Mouse (Mus musculus) layer of hippocampus, postnatal 14 days (tissue): ENCODE data around the gene Trem1. TPM values are rescaled to one million over a fixed set of nuclear protein-coding genes. Genes with fewer than 3 reads are reported as not detected.

Experiments
- DNase-seq, 2 experiments: peaks; one replicate each; pipeline ENCODE4 v3.0.0; 2021 to 2022; ENCODE audit warnings: low spot score in 2 of 2, mixed read lengths in 1 of 2
- long read RNA-seq, 2 experiments: library from polyadenylated mRNA; stranded (forward); transcript quantifications; one replicate each; pipeline ENCODE4 v2.0.0; 2021
- total RNA-seq, 2 experiments: library from RNA; stranded (reverse); gene quantifications; 2 replicates each; pipeline ENCODE4 v1.2.3; 2021

The Trem1 gene
- total RNA-seq, result not detected
- long read RNA-seq, experiment 1, result 0 reads
- long read RNA-seq, experiment 2, result 0 reads

DNA sequence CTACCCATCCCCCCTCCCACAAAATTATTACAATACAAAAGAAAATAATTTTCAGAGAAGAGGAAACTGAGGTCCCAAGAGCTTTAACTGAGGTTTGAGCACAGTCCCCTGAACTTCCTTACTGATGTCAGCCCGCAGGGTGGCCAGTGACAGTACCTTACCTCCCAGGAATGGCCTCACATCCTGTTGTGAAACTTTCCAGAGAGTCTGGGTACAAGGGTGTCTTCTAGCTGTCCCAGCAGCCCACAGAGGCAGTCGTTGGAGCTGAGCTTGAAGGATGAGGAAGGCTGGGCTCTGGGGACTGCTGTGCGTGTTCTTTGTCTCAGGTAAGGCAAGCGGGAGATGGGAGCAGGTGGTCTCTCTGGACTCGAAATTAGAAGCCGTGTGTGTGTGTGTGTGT lies at the start of gene Trem1:
Trem1 (plus strand) TSS at position 251 of the 400 bp plus-strand sequence.
- no peak for DNase-seq

DNA sequence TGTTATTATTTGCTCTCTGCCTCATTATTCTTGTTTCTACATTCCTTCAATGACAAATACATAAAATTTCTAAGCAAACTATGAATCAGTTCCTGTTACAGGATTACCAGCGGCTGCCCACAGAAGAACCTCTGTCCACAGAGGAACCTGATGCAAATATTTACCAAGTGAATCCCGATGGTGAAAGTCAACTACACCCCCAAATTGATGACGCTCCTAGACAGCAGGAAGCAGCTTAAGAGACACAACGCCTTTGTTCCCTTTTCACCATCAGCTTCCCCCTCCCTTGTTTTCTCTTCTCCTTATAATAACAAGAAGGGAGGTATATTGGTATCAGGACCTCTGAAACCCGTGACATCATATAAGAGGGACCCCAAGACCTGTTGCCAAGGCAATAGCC lies 47.3 kb upstream of the Trem1 start:
- no peak for DNase-seq

DNA sequence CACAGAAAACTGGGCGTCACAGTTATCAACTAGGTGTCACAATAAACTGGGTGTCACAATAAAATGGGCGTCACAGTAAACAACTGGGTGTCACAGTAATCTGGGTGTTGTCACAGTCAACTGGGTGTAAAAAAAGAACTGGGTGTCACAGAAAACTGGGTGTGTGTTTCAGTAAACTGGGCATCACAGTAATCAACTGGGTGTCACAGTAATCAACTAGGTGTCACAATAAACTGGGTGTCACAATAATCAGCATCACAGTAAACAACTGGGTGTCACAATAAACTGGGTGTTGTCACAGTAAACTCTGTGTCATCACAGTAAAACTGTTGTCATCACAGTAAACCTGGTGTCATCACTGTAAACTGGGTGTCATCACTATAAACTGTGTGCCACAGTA lies 40.2 kb upstream of the Trem1 start:
- DNase-seq, result no peak

DNA sequence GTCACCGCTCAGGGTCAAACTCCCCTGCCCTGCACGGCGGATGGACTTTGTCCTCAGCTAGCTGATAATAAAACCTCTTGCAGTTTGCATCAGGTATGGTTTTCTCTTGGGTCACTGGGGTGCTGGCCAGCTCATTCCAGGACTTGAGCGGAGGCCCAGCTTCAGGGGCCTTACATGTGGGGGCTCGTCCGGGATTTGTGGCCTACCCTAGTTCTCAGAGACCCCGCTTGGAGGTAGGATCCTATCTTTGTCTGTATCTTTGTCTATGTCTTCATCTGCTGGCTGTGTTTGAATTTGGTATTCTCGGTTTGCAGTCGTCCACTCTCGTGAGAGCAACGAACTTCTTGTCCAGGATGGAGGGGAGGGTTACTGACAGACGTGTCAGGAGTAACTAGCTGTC lies 29.5 kb upstream of the Trem1 start:
- DNase-seq, result no peak

DNA sequence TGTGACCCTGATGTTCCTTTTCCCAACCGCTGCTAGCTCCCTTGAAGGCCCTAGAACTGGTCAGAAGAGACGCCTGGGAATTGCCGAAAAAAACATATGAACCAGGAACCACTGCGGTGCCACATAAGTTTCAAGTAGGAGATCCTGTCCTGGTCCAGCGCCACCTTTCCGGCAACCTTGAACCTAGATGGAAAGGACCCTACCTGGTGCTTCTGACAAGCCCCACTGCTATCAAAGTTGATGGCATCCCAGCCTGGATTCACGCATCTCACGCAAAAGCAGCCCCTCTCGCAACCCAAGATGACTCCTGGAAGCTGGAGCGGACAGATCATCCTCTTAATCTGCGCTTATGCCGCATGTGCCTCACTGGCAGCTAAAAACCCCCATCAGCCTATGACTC lies 20.0 kb upstream of the Trem1 start:
- DNase-seq, result no peak

DNA sequence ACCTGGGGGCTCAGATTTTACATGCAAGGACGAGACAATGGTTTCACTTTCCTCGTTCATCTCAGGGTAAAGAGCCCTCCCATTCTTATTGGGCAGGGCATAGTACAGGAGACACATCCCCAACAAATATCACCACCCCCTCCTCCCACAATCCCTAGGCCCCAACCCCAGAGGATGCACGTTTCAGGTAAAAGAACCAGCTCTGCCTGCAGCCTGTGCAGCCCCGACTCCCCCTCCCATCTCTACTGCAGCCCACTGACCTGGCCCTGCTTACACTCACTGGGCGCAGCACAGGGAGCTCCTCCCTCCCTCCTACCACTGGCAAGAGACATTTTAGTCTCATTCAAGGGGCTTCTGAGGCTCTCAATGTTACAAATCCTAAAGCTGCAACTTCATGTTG lies 19.1 kb upstream of the Trem1 start:
- no peak for DNase-seq

DNA sequence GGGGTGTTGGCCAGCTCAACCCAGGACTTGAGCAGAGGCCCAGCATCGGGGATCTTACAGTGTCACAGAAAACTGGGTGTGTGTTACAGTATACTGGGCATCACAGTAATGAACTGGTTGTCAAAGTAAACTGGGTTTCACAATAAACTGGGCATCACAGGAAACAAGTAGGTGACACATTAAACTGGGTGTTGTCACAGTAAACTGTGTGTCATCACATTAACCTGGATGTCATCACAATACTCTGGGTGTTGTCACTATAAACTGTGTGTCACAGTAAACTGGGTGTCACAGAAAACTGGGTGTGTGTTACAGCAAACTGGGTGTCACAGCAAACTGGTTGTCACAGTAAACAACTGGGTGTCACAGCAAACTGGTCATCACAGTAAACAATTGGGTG lies 17.1 kb upstream of the Trem1 start:
- DNase-seq, result no peak

DNA sequence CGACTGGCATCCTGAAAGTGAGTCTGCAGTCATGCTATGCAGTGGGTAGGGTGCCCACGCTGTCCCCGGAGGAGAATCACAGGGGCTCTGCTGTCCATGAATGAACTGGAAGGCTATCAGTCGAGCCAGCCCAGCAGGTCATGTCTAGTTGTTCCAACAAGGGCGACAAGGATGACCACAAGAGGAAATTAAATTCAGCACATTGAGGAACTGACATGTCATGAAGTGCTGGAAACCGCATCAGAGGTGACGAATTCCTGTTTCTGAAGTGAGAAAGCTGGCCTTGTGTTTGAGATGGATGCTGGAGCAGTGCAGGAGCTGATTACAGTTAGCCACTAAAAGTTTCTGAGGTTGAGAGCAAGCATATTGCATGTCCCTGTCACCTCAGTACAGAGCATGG lies 1.9 kb upstream of the Trem1 start:
- no peak for DNase-seq

DNA sequence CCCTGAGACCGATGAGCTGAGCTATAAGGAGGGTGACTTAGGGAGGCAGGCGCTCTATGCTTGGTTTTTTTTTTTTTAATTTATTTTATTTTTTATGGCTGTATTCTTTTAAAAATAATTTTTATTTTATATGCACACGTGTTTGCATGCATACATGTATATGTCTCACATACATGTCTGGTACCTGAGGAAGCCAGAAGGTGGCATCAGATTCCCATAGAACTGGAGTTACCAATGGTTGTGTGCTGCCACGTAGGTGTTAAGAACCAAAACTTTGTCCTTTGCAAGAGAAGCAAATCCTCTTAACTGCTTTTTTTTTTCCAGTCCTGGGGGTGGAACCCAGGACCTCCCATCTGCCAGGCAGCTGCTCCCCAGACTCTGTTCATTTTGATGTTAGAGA lies 1.2 kb downstream of the Trem1 start:
- DNase-seq, result no peak

DNA sequence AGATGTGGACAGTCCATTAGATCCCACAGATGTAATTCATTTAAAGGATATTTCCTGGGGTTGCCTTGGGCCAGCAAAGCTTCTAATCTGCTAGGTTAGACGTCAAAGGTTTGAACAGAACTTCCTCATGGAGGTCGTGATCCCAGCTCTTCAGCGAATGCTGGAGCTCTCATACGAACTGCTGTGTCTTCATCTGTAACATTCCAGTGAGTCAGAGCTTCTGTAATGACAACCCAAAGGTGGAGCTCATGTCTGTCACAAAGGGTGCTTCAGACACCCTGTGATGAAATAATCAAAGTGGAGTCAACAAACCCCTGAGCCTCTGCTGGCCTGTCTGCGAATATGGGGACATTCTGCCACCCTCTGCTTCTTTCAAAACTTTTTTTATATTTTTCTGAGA lies 2.0 kb downstream of the Trem1 start:
- DNase-seq, result no peak

DNA sequence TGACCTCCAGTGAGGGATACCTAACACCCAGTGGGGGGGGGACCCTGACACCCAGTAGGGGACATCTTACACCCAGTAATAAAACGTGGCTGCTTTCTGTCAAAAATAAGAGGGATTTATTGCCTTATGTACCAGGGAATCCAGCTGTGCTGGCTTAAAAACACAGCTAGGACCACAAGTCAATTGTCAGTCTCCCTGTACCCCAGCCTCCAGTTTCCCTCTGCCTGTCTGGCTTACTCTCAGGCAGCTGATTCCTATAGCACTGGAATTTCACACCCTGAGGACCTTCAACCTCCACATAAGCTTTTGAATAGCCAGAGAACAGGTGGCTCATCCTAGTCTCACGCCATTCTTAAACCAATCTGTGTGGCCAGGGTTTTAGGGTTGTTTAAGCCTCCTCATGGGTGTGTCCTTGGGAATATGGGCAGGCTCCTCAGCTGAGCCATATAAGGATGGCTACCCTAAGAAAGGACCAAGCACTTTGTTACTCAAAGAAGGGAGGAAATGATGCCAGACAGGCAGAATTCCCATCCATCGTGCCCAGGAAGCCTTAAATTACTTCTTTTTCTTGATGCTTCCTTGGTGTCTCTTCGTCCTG lies 3.3 kb downstream of the Trem1 start:
- DNase-seq, result no peak

DNA sequence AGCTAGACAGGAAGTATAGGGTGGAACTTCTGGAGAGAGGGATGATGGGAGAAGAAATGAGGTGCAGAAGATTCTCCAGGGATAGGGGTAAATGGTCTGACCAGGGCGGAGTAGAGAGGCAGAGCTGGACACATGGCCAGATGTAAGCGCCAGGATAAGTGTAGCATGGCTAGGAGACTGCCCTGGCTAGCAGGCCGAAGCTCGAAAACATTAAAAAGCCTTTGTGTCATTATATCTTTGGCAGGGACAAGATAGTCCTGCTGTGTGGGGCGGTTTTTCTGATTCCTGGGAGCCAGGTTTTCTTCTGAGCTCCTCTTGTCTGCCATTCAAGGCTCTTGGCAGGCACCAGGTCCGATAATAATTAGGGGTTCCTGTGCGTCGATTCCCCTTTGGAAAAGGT lies 5.1 kb downstream of the Trem1 start:
- no peak for DNase-seq

DNA sequence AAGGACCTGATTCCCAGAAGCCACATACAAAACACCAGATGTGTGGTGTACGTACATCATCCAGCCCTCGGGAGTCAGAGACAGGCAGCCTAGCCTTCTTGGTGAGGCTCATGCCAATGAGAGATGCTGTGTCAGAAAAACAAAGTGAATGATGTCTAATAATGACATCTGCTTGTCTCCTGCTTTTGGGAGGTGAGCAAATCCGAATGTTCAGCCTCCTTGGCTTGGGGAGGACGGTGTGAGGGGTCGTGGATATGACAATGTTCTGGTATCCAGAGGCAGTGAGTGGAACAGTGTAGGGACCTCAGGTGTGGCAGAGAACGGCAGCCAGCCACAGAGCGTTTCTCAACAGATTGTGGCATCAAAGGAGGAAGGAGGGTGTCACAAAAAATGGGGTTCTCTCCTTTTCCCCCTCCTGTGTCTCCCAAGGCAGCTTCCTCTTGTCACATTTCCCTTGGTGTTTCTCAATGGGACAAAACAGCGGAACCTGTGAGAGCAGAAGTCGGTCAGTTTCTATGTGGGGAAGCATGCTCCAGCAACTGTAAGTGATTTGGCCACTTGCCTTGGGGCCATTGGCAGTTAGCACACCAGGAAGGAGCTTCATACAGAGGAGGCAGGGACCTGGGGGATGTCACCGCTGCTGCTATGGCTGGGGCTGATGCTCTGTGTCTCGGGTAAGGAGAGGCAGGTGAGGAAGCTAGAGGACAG lies 14.8 kb downstream of the Trem1 start, which contains the start of gene Trem3:
Trem3 (plus strand) TSS at position 557 of the 708 bp plus-strand sequence.
- no peak for DNase-seq

DNA sequence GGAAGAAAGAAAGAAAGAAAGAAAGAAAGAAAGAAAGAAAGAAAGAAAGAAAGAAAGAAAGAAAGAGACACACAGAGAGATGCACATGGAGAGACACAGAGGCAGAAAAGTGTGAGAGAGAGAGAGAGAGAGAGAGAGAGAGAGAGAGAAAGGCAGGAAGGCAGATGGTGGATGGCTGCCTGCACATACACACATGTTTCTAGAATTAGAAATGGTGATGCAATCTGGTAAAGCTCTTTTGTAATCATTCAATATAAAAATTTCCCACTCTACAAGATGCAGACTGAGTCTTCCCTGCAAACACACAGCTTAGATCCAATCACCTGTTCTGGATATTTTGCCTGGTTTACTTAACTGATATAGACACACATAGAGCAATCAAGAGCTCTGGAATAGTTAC lies 16.5 kb downstream of the Trem1 start:
- DNase-seq, result peak in 1 of 2 experiments; percentile 43

DNA sequence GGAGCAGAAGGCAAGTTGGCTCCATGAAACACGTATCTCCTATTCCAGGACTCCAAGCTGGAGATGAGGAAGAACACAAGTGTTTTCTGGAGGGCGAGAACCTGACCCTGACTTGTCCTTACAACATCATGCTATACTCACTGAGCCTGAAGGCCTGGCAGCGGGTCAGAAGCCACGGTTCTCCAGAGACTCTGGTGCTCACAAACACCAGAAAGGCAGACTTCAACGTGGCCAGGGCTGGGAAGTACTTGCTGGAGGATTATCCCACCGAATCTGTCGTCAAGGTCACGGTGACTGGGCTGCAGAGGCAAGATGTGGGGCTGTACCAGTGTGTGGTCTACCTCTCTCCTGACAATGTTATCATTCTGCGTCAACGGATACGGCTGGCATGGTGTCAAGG lies 16.9 kb downstream of the Trem1 start:
- DNase-seq, result no peak

DNA sequence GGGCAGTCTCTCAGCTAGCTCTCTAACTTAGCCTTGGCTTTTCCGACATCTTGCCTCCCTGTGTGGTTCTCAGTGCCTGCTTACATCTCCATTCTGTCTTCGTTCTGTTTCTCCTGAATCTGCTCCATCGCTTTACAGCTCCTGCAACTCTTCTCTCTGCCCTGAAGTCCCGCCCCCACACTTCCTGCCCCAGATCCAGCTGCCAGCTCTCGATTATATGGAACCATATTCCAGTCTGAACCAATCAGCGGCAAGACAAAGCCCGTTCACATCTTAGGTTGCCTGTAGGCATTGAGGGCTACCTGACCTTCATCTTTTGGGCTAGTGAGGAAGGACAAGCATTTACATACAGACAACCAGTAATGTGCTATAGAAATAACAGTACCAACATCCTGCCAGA lies 18.1 kb downstream of the Trem1 start:
- no peak for DNase-seq

DNA sequence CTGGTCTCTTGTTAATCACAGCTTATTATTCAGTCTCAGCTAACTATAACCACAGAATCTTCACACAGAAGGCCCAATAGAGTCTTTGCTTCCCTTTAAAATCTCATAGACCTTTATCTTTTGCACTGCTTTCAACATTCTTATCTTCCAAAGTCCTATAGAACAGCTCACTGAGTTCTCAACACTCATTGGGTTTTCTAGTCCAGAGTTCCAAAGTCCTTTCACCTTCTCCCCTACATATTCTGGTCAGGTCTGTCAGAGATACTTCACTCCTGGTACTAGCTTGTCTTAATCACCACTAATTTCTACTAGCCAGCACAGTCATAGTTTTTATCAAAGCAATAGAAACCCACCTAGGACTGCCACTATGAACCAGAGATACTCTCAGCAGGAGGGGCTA lies 24.0 kb downstream of the Trem1 start:
- no peak for DNase-seq

DNA sequence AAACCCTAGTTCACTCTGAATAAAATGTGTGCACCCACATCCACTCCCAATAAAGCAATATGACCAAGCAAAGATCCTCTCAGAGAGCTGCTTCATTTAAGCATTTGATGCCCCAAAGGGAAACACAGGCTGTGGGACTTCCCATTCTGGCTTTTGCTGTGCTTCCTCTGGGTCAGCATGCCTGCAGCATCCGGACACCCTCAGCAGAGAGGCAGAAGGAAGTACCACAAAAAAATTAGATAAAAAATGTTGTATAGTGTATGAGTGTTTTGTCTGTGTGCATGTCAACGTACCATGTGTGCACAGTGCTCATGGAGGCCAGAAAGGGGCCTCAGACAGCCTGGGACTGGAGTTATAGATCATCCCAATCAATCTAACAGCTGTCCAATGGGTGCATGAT lies 29.3 kb downstream of the Trem1 start:
- DNase-seq, result no peak

DNA sequence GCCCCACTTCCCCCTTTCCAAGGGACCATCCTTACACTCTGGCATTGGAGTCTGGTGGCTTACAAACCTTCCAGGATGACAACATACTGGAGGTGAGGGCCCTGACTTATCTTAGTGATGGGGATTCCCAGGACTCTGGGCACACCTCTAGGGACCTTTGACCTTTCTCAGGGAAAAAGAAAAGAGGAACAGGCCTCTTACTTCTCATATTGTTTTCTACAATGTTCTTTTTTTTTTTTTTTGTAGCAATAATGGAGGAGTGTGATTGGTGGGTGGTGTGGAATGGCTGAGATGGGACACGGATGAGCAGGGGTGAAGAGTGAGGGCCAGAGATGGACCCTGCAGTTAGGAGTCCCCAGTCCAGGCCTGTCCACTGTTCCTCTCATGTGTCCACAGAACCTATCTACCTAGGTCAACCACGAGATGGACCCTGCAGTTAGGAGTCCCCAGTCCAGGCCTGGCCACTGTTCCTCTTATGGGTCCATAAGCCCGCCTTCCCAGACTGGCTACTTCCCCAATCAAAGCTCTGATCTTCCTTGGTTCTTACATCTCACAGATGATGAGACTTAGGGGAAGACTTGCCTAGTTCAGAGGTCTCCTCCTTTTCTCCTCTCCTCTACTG lies 31.3 kb downstream of the Trem1 start, which contains the start of gene Treml4:
Treml4 (plus strand) TSS at position 555 of the 622 bp plus-strand sequence.
- no peak for DNase-seq

DNA sequence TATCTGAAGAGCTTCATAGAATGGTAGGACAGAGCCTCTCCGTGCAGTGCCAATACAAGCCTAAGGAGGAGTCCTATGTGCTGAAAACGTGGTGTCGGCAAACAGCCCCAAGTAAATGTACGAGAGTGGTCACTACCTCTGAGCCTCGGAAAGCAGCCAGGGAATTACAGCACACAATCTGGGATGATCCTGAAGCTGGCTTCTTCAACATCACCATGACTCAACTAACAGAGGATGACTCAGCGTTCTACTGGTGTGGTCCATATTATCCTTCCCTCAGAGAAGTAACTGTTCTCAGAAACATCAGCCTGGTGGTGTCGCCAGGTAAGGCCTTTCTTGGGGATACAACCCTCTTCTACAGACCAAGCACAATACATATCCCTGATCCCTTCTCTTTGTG lies 32.1 kb downstream of the Trem1 start:
- no peak for DNase-seq

DNA sequence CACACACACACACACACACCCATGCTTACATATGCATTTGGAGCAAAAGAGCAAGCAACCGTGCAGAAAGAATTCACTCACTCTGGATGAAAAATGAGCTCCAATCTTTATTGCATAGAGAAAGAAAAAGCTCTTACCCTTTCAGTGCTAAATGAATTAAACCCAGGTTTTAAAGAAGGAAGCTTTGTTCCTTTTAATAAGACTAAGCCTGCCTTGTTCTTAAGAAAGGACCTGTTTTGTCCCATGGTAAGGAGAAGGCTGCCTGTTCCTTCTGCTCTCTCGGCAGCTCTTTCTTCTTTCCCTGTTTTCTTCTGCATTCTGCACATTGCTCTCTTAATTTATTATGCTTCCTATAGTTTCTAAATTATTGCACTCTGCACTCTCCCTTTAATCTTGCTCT lies 33.6 kb downstream of the Trem1 start:
- DNase-seq, result no peak

DNA sequence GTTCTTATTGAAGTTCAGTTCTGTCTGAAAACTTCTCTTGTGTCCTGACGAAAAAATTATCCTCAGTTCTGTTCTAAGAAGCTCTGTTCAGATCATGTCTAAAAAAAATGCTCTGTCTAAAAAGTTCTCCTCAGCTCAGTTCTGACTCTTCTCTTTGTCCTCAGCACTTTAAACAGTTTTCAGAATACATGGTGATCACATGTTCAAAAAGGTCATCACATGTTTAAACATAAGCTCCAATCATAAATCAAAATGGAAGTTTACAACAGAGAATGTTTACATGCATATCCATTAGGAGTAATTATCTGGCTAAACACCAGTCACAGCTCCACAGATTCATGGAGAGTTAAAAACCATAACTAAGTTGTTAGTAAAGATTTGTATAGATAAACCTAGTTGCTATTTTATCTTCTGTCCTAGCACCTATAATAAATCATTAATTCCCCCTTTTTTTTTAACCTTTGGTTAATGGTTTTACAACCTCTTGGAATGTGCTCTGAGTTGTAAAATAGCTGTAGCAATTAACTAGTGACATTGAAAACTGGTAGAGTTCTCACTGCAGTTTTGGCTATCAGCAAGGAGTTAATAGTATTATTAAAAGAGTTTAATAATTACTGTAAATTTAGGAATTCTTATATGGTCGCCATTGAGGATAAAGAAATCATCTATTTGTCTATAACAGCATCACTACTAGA lies 34.2 kb downstream of the Trem1 start:
- DNase-seq, result no peak
